Mouse (Mus musculus) ES-E14 (cell line): ENCODE measurements around the gene Gm7879.

Experiments used
- CHD2 ChIP-seq: IDR thresholded peaks from 2 replicates; pipeline ENCODE4 v1.6.1; 2014; ENCODE audit warnings: mild to moderate bottlenecking, low read depth, low read length, inconsistent platforms
- HCFC1 ChIP-seq: IDR thresholded peaks from 2 replicates; pipeline ENCODE4 v1.6.1; 2012; ENCODE audit warnings: low read length, inconsistent platforms, borderline replicate concordance; ENCODE audit not compliant: insufficient read depth
- MAFK ChIP-seq: IDR thresholded peaks from 2 replicates; pipeline ENCODE4 v1.6.1; 2014; ENCODE audit warnings: mild to moderate bottlenecking, low read depth, low read length, inconsistent platforms; ENCODE audit not compliant: insufficient read depth
- ZC3H11A ChIP-seq: IDR thresholded peaks from 2 replicates; pipeline ENCODE4 v1.6.1; 2012; ENCODE audit warnings: low read depth, mild to moderate bottlenecking, inconsistent platforms, low read length, borderline replicate concordance
- ZNF384 ChIP-seq: IDR thresholded peaks from 2 replicates; pipeline ENCODE4 v1.6.1; 2012; ENCODE audit warnings: low read depth, low read length, inconsistent platforms

- TF ChIP-seq MAFK (no peak), ZNF384 (no peak), ZC3H11A (no peak), HCFC1 (no peak), CHD2 (no peak)
Measured at GRCm38 (mm10) chr5:43927729-43928128, 14.8 kb downstream of the Gm7879 start.
